Mouse (Mus musculus) liver, embryonic 14.5 days (tissue): ENCODE data around the gene Zfp444. TPM values are rescaled to one million over a fixed set of nuclear protein-coding genes. Genes with fewer than 3 reads are reported as not detected.

Experiments used
- ATAC-seq: fragments of 200-750 bp; cut with Nextera tagmentation; 2 replicates; pipeline ENCODE4 v1.8.0; 2017; ENCODE audit warnings: moderate number of reproducible peaks, mild to moderate bottlenecking, moderate library complexity; ENCODE audit not compliant: insufficient read depth
- DNase-seq, 3 experiments: peaks; one replicate each; pipeline ENCODE4 v3.0.0-alpha.2; 2012 to 2013; ENCODE audit warnings: low read depth in 3 of 3, low spot score in 3 of 3
- H3K27ac ChIP-seq: fragments of 300-500 bp; sonication (generic); 2 replicates; pipeline ENCODE4 v1.5.1; 2014; ENCODE audit warnings: moderate library complexity, mild to moderate bottlenecking, control low read depth, inconsistent platforms
- H3K27me3 ChIP-seq: fragments of 300-500 bp; sonication (generic); 2 replicates; pipeline ENCODE4 v1.6.1; 2014; ENCODE audit warnings: mild to moderate bottlenecking, low read length, moderate library complexity; ENCODE audit not compliant: control insufficient read depth, insufficient read depth
- H3K36me3 ChIP-seq: fragments of 300-500 bp; sonication (generic); replicated peaks from 2 replicates; pipeline ENCODE4 v1.6.1; 2014; ENCODE audit warnings: low read depth; ENCODE audit not compliant: control insufficient read depth, insufficient read depth
- H3K4me1 ChIP-seq, 2 experiments: fragments of 200-500 bp in 1 of 2; fragments of 300-500 bp in 1 of 2; sonication (generic) in 1 of 2; replicated peaks; 2 replicates each; pipeline ENCODE4 v1.6.1; 2012 to 2014; ENCODE audit warnings: antibody characterized with exemption in 1 of 2, inconsistent platforms in 1 of 2, low read length in 1 of 2; ENCODE audit not compliant: control insufficient read depth in 2 of 2, insufficient read depth in 2 of 2
- H3K4me2 ChIP-seq: fragments of 300-500 bp; sonication (generic); 2 replicates; pipeline ENCODE4 v1.6.1; 2014; ENCODE audit warnings: low read depth, mild to moderate bottlenecking, control low read depth, moderate library complexity
- H3K4me3 ChIP-seq, 2 experiments: fragments of 200-500 bp in 1 of 2; fragments of 300-500 bp in 1 of 2; sonication (generic) in 1 of 2; 2 replicates each; pipeline ENCODE4 v1.5.1; 2012 to 2014; ENCODE audit warnings: low read depth in 2 of 2, low read length in 2 of 2, mild to moderate bottlenecking in 2 of 2, control low read depth in 1 of 2, inconsistent platforms in 1 of 2, moderate library complexity in 1 of 2; ENCODE audit not compliant: insufficient read depth in 1 of 2
- H3K9ac ChIP-seq: fragments of 300-500 bp; sonication (generic); replicated peaks from 2 replicates; pipeline ENCODE4 v1.6.1; 2014; ENCODE audit warnings: mild to moderate bottlenecking, control low read depth, moderate library complexity
- H3K9me3 ChIP-seq: fragments of 300-500 bp; sonication (generic); 2 replicates; pipeline ENCODE4 v1.6.1; 2016; ENCODE audit warnings: low read length, mixed read lengths; ENCODE audit not compliant: control insufficient read depth
- CTCF ChIP-seq: IDR thresholded peaks from 2 replicates; pipeline ENCODE4 v1.5.1; 2016; ENCODE audit warnings: antibody characterized with exemption, low read depth, control low read depth
- EP300 ChIP-seq: IDR thresholded peaks from 2 replicates; pipeline ENCODE4 v1.6.1; 2016; ENCODE audit warnings: antibody characterized with exemption, low read depth
- WGBS: fragments of 180-500 bp; shearing (Covaris S2); extraction: QIAGEN DNeasy Blood & Tissue Kit; methylation state at CpG from one replicate; pipeline ENCODE4 v1.1.7; 2014; ENCODE audit not compliant: insufficient replicate concordance; 5-methylcytosine and 5-hydroxymethylcytosine counted together
- polyA plus RNA-seq, 2 experiments: library from polyadenylated mRNA; depleted of rRNA in 1 of 2; stranded (reverse) in 1 of 2; unstranded in 1 of 2; fragments of >200 nt; fragmentation: Nextera tagmentation in 1 of 2; extraction: Ambion mirVana in 1 of 2; gene quantifications; 2 replicates each; pipeline versions ENCODE4 v1.2.1 to v1.2.3; 2012 to 2014

Gene Zfp444
- polyA plus RNA-seq, 2 experiments = 10.1 to 15.0 TPM

GRCm38 (mm10) chr7:6155031-6155872, 16.8 kb upstream of the Zfp444 start:
- no peaks in the 10 kb centered on the region for H3K27me3 ChIP-seq
- no peaks in the 10 kb centered on the region for H3K9me3 ChIP-seq
- under 1% methylated on average over 60 of the region's 85 CpGs for WGBS
- peak overlapping the region; percentile 68 for H3K27ac ChIP-seq
- H3K4me1 ChIP-seq = peaks cover 18 to 41% of the 10 kb centered on the region in 2 experiments
- H3K4me3 ChIP-seq = peak overlapping the region; percentile 63 to 85
- peak overlapping the region; percentile 92 for H3K9ac ChIP-seq
- TF ChIP-seq EP300 = no peak
- TF ChIP-seq CTCF = no peak
- DNase-seq = peak in 2 of 3 experiments; percentile 59 to 61
- peak; percentile 70 for ATAC-seq
- peak overlapping the region; percentile 78 for H3K4me2 ChIP-seq
- no peaks in the 10 kb centered on the region for H3K36me3 ChIP-seq

GRCm38 (mm10) chr7:6155901-6156411, 16.1 kb upstream of the Zfp444 start, which contains the start of gene Zfp787:
TSS of gene Zfp787 (minus strand) at chr7:6155997.
- TF ChIP-seq CTCF = no peak
- TF ChIP-seq EP300 = no peak
- Histone ChIP-seq H3K36me3 (no peaks in the 10 kb centered on the region), H3K27ac (peak within 1 kb of the TSS; percentile 68), H3K27me3 (no peaks in the 10 kb centered on the region), H3K4me2 (peak within 1 kb of the TSS; percentile 78), H3K9me3 (no peaks in the 10 kb centered on the region), H3K4me1 (peaks cover 18 to 40% of the 10 kb centered on the region in 2 experiments), H3K4me3 (peak within 1 kb of the TSS; percentile 63 to 85), H3K9ac (peak within 1 kb of the TSS; percentile 92)
- under 1% methylated on average over 54 of the region's 54 CpGs for WGBS
- ATAC-seq = peak; percentile 85
- DNase-seq = peak; percentile 63 to 73 (median 71)

GRCm38 (mm10) chr7:6156901-6157472, 15.0 kb upstream of the Zfp444 start:
- H3K27ac ChIP-seq = peak overlapping the region; percentile 68
- no peaks in the 10 kb centered on the region for H3K9me3 ChIP-seq
- peak overlapping the region; percentile 92 for H3K9ac ChIP-seq
- 24% methylated on average over 9 of the region's 9 CpGs for WGBS
- no peaks in the 10 kb centered on the region for H3K36me3 ChIP-seq
- H3K27me3 ChIP-seq = no peaks in the 10 kb centered on the region
- H3K4me1 ChIP-seq = peaks cover 18 to 36% of the 10 kb centered on the region in 2 experiments
- TF ChIP-seq EP300 = no peak
- TF ChIP-seq CTCF = no peak
- DNase-seq = no peak
- H3K4me2 ChIP-seq = peak overlapping the region; percentile 78
- no peak for ATAC-seq
- peak overlapping the region; percentile 63 to 85 for H3K4me3 ChIP-seq

- Histone ChIP-seq H3K9me3 (no peaks in the 10 kb centered on the region), H3K27me3 (no peaks in the 10 kb centered on the region), H3K4me2 (peak overlapping the region; percentile 78), H3K4me3 (peak overlapping the region in 1 of 2 experiments; percentile 13; a peak in 1 of 4 replicates), H3K36me3 (no peaks in the 10 kb centered on the region), H3K27ac (peak overlapping the region; percentile 62), H3K4me1 (peaks cover 18 to 35% of the 10 kb centered on the region in 2 experiments), H3K9ac (peak overlapping the region; percentile 7; the same call in 1 of the 2 replicates)
- TF ChIP-seq EP300 = no peak
- TF ChIP-seq CTCF = no peak
- WGBS = 3% methylated on average over 1 of the region's 1 CpGs
- no peak for DNase-seq
- ATAC-seq = no peak
These were observed 14.5 kb upstream of the Zfp444 start for GRCm38 (mm10) chr7:6157479-6157878.

- Histone ChIP-seq H3K36me3 (no peaks in the 10 kb centered on the region), H3K4me2 (no peak overlapping the region), H3K4me3 (no peak overlapping the region), H3K9me3 (no peaks in the 10 kb centered on the region), H3K4me1 (peaks cover 16 to 17% of the 10 kb centered on the region in 2 experiments), H3K27me3 (no peaks in the 10 kb centered on the region), H3K9ac (no peak overlapping the region), H3K27ac (no peak overlapping the region)
- ATAC-seq = no peak
- no peak for DNase-seq
- WGBS = 78% methylated on average over 3 of the region's 3 CpGs
- TF ChIP-seq CTCF (no peak), EP300 (no peak)
These were observed 12.4 kb upstream of the Zfp444 start for GRCm38 (mm10) chr7:6159604-6160003.
